Mouse (Mus musculus) MEL (cell line): ENCODE data around the gene Megf6. TPM values are rescaled to one million over a fixed set of nuclear protein-coding genes. Genes with fewer than 3 reads are reported as not detected.

ENCODE experiments used
- DNase-seq: peaks from one replicate; pipeline ENCODE4 v3.0.0; 2011; ENCODE audit warnings: low read depth, low spot score
- H3K27ac ChIP-seq: 2 replicates; pipeline ENCODE4 v1.5.1; 2012; ENCODE audit warnings: low read depth, mild to moderate bottlenecking, control low read depth, low read length, moderate library complexity; ENCODE audit not compliant: control insufficient read depth
- H3K27me3 ChIP-seq, 2 experiments: fragments of 150-350 bp in 1 of 2; sonication (generic) in 1 of 2; 2 replicates each; pipeline ENCODE4 v1.6.1; 2012; ENCODE audit warnings: low read length in 2 of 2, mild to moderate bottlenecking in 2 of 2, improper control_type of control experiment in 1 of 2, moderate library complexity in 1 of 2; ENCODE audit not compliant: insufficient read depth in 2 of 2, control insufficient read depth in 1 of 2
- H3K36me3 ChIP-seq, 2 experiments: 2 replicates each; pipeline ENCODE4 v1.6.1; 2012 to 2014; ENCODE audit warnings: low read length in 2 of 2, improper control_type of control experiment in 1 of 2, inconsistent platforms in 1 of 2, mild to moderate bottlenecking in 1 of 2; ENCODE audit not compliant: insufficient read depth in 2 of 2, control insufficient read depth in 1 of 2
- H3K4me1 ChIP-seq, 2 experiments: fragments of 150-350 bp in 1 of 2; sonication (generic) in 1 of 2; 2 replicates each; pipeline ENCODE4 v1.6.1; 2012; ENCODE audit warnings: low read length in 2 of 2, improper control_type of control experiment in 1 of 2, mild to moderate bottlenecking in 1 of 2; ENCODE audit not compliant: insufficient read depth in 2 of 2, control insufficient read depth in 1 of 2
- H3K4me3 ChIP-seq, 2 experiments: fragments of 150-350 bp in 1 of 2; sonication (generic) in 1 of 2; 2 replicates each; pipeline ENCODE4 v1.5.1; 2012; ENCODE audit warnings: low read depth in 2 of 2, low read length in 2 of 2, mild to moderate bottlenecking in 2 of 2, moderate library complexity in 2 of 2, control low read depth in 1 of 2, improper control_type of control experiment in 1 of 2; ENCODE audit not compliant: control insufficient read depth in 1 of 2, insufficient read depth in 1 of 2
- H3K79me2 ChIP-seq: 2 replicates; pipeline ENCODE4 v1.6.1; 2012; ENCODE audit warnings: mild to moderate bottlenecking, low read length, moderate library complexity; ENCODE audit not compliant: control insufficient read depth, poor library complexity, insufficient read depth
- H3K9ac ChIP-seq: 2 replicates; pipeline ENCODE4 v1.6.1; 2012; ENCODE audit warnings: low read depth, mild to moderate bottlenecking, control low read depth, low read length, moderate library complexity; ENCODE audit not compliant: control insufficient read depth, poor library complexity, severe bottlenecking
- H3K9me3 ChIP-seq: fragments of 150-350 bp; sonication (generic); replicated peaks from 2 replicates; pipeline ENCODE4 v1.6.1; 2012; ENCODE audit warnings: mild to moderate bottlenecking, low read length, improper control_type of control experiment, moderate library complexity; ENCODE audit not compliant: insufficient read depth
- CHD1 ChIP-seq: IDR thresholded peaks from 2 replicates; pipeline ENCODE4 v1.6.1; 2012; ENCODE audit warnings: low read depth, mild to moderate bottlenecking, inconsistent platforms, low read length, improper control_type of control experiment
- CHD2 ChIP-seq: IDR thresholded peaks from 2 replicates; pipeline ENCODE4 v1.6.1; 2011; ENCODE audit warnings: low read length, improper control_type of control experiment
- CTCF ChIP-seq, 3 experiments: IDR thresholded peaks in 2 of 3; conservative IDR thresholded peaks in 1 of 3; 2 replicates each; pipeline ENCODE4 v1.5.1; 2011 to 2012; ENCODE audit warnings: low read length in 3 of 3, low read depth in 2 of 3, mild to moderate bottlenecking in 2 of 3, improper control_type of control experiment in 1 of 3, inconsistent platforms in 1 of 3, mixed read lengths in 1 of 3, moderate library complexity in 1 of 3; ENCODE audit not compliant: control insufficient read depth in 1 of 3, insufficient read depth in 1 of 3, poor library complexity in 1 of 3, severe bottlenecking in 1 of 3
- E2F4 ChIP-seq: IDR thresholded peaks from 2 replicates; pipeline ENCODE4 v1.6.1; 2011; ENCODE audit warnings: low read depth, low read length, improper control_type of control experiment, borderline replicate concordance
- ELF1 ChIP-seq: IDR thresholded peaks from 2 replicates; pipeline ENCODE4 v1.6.1; 2014; ENCODE audit warnings: low read depth, mild to moderate bottlenecking, inconsistent platforms, low read length, improper control_type of control experiment, moderate library complexity
- EP300 ChIP-seq, 2 experiments: IDR thresholded peaks; 2 replicates each; pipeline ENCODE4 v1.6.1; 2011; ENCODE audit warnings: improper control_type of control experiment in 2 of 2, low read length in 2 of 2, low read depth in 1 of 2, mild to moderate bottlenecking in 1 of 2
- ETS1 ChIP-seq: IDR thresholded peaks from 2 replicates; pipeline ENCODE4 v1.6.1; 2012; ENCODE audit warnings: low read depth, mild to moderate bottlenecking, inconsistent platforms, low read length, improper control_type of control experiment, moderate library complexity
- GABPA ChIP-seq: IDR thresholded peaks from 2 replicates; pipeline ENCODE4 v1.6.1; 2012; ENCODE audit warnings: low read depth, mild to moderate bottlenecking, inconsistent platforms, low read length, improper control_type of control experiment, moderate library complexity
- GATA1 ChIP-seq: IDR thresholded peaks from 2 replicates; pipeline ENCODE4 v1.6.1; 2011; ENCODE audit warnings: low read depth, low read length, improper control_type of control experiment
- HCFC1 ChIP-seq: IDR thresholded peaks from 2 replicates; pipeline ENCODE4 v1.6.1; 2012; ENCODE audit warnings: low read depth, mild to moderate bottlenecking, inconsistent platforms, low read length, improper control_type of control experiment, moderate library complexity
- KAT2A ChIP-seq: conservative IDR thresholded peaks from 2 replicates; pipeline ENCODE4 v1.6.1; 2012; ENCODE audit warnings: low read depth, low read length, improper control_type of control experiment, inconsistent platforms
- MAX ChIP-seq: IDR thresholded peaks from 2 replicates; pipeline ENCODE4 v1.6.1; 2011; ENCODE audit warnings: low read length, improper control_type of control experiment
- MEF2A ChIP-seq: IDR thresholded peaks from 2 replicates; pipeline ENCODE4 v1.6.1; 2014; ENCODE audit warnings: low read depth, mild to moderate bottlenecking, inconsistent platforms, low read length, improper control_type of control experiment; ENCODE audit not compliant: poor library complexity, insufficient replicate concordance, severe bottlenecking; ENCODE audit errors: extremely low read depth
- MXI1 ChIP-seq: IDR thresholded peaks from 2 replicates; pipeline ENCODE4 v1.6.1; 2011; ENCODE audit warnings: mild to moderate bottlenecking, low read depth, low read length, improper control_type of control experiment
- MYB ChIP-seq: IDR thresholded peaks from 2 replicates; pipeline ENCODE4 v1.6.1; 2011; ENCODE audit warnings: mild to moderate bottlenecking, low read depth, low read length, improper control_type of control experiment
- MYC ChIP-seq: IDR thresholded peaks from 2 replicates; pipeline ENCODE4 v1.6.1; 2011; ENCODE audit warnings: low read depth, mild to moderate bottlenecking, low read length, improper control_type of control experiment, moderate library complexity
- NELFE ChIP-seq: IDR thresholded peaks from 2 replicates; pipeline ENCODE4 v1.6.1; 2011; ENCODE audit warnings: low read depth, low read length, improper control_type of control experiment
- NRF1 ChIP-seq: IDR thresholded peaks from 2 replicates; pipeline ENCODE4 v1.6.1; 2014; ENCODE audit warnings: low read depth, mild to moderate bottlenecking, inconsistent platforms, low read length, improper control_type of control experiment, moderate library complexity; ENCODE audit not compliant: poor library complexity, insufficient read depth, severe bottlenecking
- POLR2AphosphoS2 ChIP-seq: IDR thresholded peaks from 2 replicates; pipeline ENCODE4 v1.6.1; 2011; ENCODE audit warnings: low read length, improper control_type of control experiment
- POLR2AphosphoS5 ChIP-seq: IDR thresholded peaks from 2 replicates; pipeline ENCODE4 v1.6.1; 2012; ENCODE audit warnings: low read depth, borderline replicate concordance, mild to moderate bottlenecking, inconsistent platforms, low read length, moderate library complexity, mixed read lengths
- RCOR1 ChIP-seq: IDR thresholded peaks from 2 replicates; pipeline ENCODE4 v1.6.1; 2012; ENCODE audit warnings: low read depth, mild to moderate bottlenecking, inconsistent platforms, low read length, improper control_type of control experiment
- SIN3A ChIP-seq: IDR thresholded peaks from 2 replicates; pipeline ENCODE4 v1.6.1; 2012; ENCODE audit warnings: low read length, improper control_type of control experiment, inconsistent platforms
- TAL1 ChIP-seq: IDR thresholded peaks from 2 replicates; pipeline ENCODE4 v1.6.1; 2012; ENCODE audit warnings: mild to moderate bottlenecking, inconsistent platforms, low read length, moderate library complexity, mixed read lengths
- TBP ChIP-seq: IDR thresholded peaks from 2 replicates; pipeline ENCODE4 v1.8.0; 2011; ENCODE audit warnings: low read depth, low read length, improper control_type of control experiment
- TCF12 ChIP-seq: IDR thresholded peaks from 2 replicates; pipeline ENCODE4 v1.6.1; 2014; ENCODE audit warnings: low read depth, mild to moderate bottlenecking, inconsistent platforms, low read length, improper control_type of control experiment, moderate library complexity
- UBTF ChIP-seq: IDR thresholded peaks from 2 replicates; pipeline ENCODE4 v1.6.1; 2012; ENCODE audit warnings: low read depth, mild to moderate bottlenecking, inconsistent platforms, low read length, improper control_type of control experiment, moderate library complexity, borderline replicate concordance; ENCODE audit not compliant: insufficient read depth
- USF1 ChIP-seq: IDR thresholded peaks from 2 replicates; pipeline ENCODE4 v1.6.1; 2014; ENCODE audit warnings: low read depth, mild to moderate bottlenecking, inconsistent platforms, low read length, improper control_type of control experiment, moderate library complexity
- ZNF384 ChIP-seq: IDR thresholded peaks from 2 replicates; pipeline ENCODE4 v1.6.1; 2012; ENCODE audit warnings: low read depth, mild to moderate bottlenecking, inconsistent platforms, low read length, improper control_type of control experiment
- polyA plus RNA-seq, 2 experiments: library from polyadenylated mRNA; stranded (reverse) in 1 of 2; unstranded in 1 of 2; fragments of >175 nt in 1 of 2; fragments of >200 nt in 1 of 2; gene quantifications; 2 replicates each; pipeline versions ENCODE4 v1.2.1 to v1.2.4; 2012; ENCODE audit warnings: low replicate concordance in 2 of 2, low read depth in 1 of 2; ENCODE audit not compliant: insufficient read length in 2 of 2, insufficient read depth in 1 of 2, missing spikeins in 1 of 2
- total RNA-seq: library from RNA; depleted of rRNA; stranded (reverse); fragments of 300-350 nt; gene quantifications from 2 replicates; pipeline ENCODE4 v1.2.3, GENCODE M21; 2012

Gene Megf6
- total and polyA plus RNA-seq, 3 experiments = 0.07 to 0.12 TPM; not detected in 1

GRCm38 (mm10) chr4:154139671-154140181 is 30.8 kb upstream of the Megf6 start:
- H3K79me2 ChIP-seq = peaks cover 14% of the 10 kb centered on the region
- DNase-seq = no peak
- no peak overlapping the region for H3K27ac ChIP-seq
- H3K9me3 ChIP-seq = no peaks in the 10 kb centered on the region
- TF ChIP-seq POLR2AphosphoS2 (no peak), NRF1 (no peak)
- H3K27me3 ChIP-seq = no peaks in the 10 kb centered on the region
- no peak overlapping the region for H3K9ac ChIP-seq
- H3K4me3 ChIP-seq = no peak overlapping the region
- peaks cover 0 to 4% of the 10 kb centered on the region in 2 experiments; a peak in 3 of 4 replicates for H3K4me1 ChIP-seq
- H3K36me3 ChIP-seq = peaks cover 0 to 5% of the 10 kb centered on the region in 2 experiments; a peak in 2 of 4 replicates

- no peak within 1 kb of the TSS for H3K9ac ChIP-seq
Measured at GRCm38 (mm10) chr4:154140182-154140212, 30.5 kb upstream of the Megf6 start, which contains the start of gene Trp73. Trp73 (minus strand) TSS chr4:154140208.

GRCm38 (mm10) chr4:154140213-154141008 is 30.1 kb upstream of the Megf6 start:
- Histone ChIP-seq H3K27me3 (no peaks in the 10 kb centered on the region), H3K4me1 (peaks cover 0 to 4% of the 10 kb centered on the region in 2 experiments; a peak in 3 of 4 replicates), H3K9ac (no peak overlapping the region), H3K79me2 (peaks cover 14% of the 10 kb centered on the region), H3K4me3 (no peak overlapping the region), H3K9me3 (no peaks in the 10 kb centered on the region), H3K27ac (no peak overlapping the region), H3K36me3 (peaks cover 0 to 5% of the 10 kb centered on the region in 2 experiments; a peak in 2 of 4 replicates)
- no peak for DNase-seq
- TF ChIP-seq RCOR1 (no peak), SIN3A (no peak), MEF2A (no peak), NELFE (no peak), GABPA (no peak), KAT2A (no peak), HCFC1 (no peak), MYB (no peak), GATA1 (no peak), MYC (no peak), TBP (no peak), CTCF (IDR thresholded peaks at IDR 0.05 in 2 of 3, conservative IDR thresholded peaks at IDR 0.05 in 1 of 3; ENCODE audit: control insufficient read depth in 1 of 3, insufficient read depth in 1 of 3, low read depth in 2 of 3, low read length in 3 of 3, poor library complexity in 1 of 3, severe bottlenecking in 1 of 3) (no peak)

More at GRCm38 (mm10) chr4:154140182-154140212, 30.5 kb upstream of the Megf6 start, which contains the start of gene Trp73:
- Histone ChIP-seq H3K4me1 (peaks cover 0 to 4% of the 10 kb centered on the region in 2 experiments; a peak in 3 of 4 replicates), H3K27ac (no peak within 1 kb of the TSS), H3K79me2 (peaks cover 14% of the 10 kb centered on the region), H3K9me3 (no peaks in the 10 kb centered on the region), H3K27me3 (no peaks in the 10 kb centered on the region), H3K4me3 (no peak within 1 kb of the TSS), H3K36me3 (peaks cover 0 to 5% of the 10 kb centered on the region in 2 experiments; a peak in 2 of 4 replicates)
- TF ChIP-seq TBP (no peak), EP300 (IDR thresholded peaks at IDR 0.05; ENCODE audit: low read depth in 1 of 2, low read length in 2 of 2) (no peak), ELF1 (no peak), MAX (no peak), CHD2 (no peak), ZNF384 (no peak), NELFE (no peak), TAL1 (no peak), TCF12 (no peak), POLR2AphosphoS5 (no peak), ETS1 (no peak), USF1 (no peak), E2F4 (no peak), UBTF (no peak), CHD1 (no peak), KAT2A (no peak), MXI1 (no peak), MYC (no peak)
- no peak for DNase-seq
